Mouse (Mus musculus): Measurements from ENCODE around the gene Pnpla5.
"Not testable (repeated sequence)": the region's sequence is repeated elsewhere in the genome, so short reads cannot be mapped to it uniquely, and the experiment has no call there.

Gene Pnpla5

GRCm38 (mm10) chr15:84123075-84123474, at the start of gene Pnpla5:
TSS of gene Pnpla5 (minus strand) at chr15:84123175.
- DNase-seq (ENCODE audit: low spot score): no peak

DNA sequence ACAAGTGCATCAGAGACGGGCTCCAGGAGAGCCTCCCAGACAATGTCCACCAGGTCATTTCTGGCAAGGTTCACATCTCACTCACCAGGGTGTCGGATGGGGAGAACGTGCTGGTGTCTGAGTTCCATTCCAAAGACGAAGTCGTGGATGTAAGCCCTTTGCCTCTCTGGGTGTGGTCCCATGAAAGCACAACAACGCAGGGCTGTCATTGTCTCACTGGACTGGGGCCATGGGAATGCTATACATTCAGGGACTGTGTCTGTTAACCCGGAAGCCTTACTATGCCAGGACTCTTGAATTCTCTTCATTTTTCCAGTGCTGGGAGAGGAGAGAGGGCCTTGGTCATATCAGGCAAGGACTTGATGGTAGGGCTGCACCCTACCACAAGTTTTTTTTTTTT, 48.2 kb upstream of the Pnpla5 start:
- no peak for DNase-seq (ENCODE audit: low spot score)

DNA sequence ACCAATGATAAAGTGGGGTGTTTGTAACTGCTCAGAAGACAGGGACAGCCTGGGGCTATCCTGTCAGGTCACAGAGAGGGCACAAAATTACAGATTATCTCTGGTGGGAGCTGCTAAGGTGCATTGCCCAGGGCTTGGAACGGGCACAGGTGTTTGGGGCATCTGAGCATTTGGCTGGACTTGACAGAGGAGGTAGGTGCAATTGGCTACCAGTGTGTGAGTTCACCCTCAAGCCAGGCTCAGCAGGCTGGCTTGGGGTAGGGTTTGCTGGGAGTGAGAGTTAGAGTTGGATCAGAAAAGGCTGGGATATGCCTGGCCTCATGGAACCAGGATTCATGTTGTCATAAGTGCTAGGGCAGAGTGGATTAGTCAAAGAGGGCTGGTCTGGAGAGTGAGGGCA, 46.5 kb upstream of the Pnpla5 start:
- no peak for DNase-seq (ENCODE audit: low spot score)

DNA sequence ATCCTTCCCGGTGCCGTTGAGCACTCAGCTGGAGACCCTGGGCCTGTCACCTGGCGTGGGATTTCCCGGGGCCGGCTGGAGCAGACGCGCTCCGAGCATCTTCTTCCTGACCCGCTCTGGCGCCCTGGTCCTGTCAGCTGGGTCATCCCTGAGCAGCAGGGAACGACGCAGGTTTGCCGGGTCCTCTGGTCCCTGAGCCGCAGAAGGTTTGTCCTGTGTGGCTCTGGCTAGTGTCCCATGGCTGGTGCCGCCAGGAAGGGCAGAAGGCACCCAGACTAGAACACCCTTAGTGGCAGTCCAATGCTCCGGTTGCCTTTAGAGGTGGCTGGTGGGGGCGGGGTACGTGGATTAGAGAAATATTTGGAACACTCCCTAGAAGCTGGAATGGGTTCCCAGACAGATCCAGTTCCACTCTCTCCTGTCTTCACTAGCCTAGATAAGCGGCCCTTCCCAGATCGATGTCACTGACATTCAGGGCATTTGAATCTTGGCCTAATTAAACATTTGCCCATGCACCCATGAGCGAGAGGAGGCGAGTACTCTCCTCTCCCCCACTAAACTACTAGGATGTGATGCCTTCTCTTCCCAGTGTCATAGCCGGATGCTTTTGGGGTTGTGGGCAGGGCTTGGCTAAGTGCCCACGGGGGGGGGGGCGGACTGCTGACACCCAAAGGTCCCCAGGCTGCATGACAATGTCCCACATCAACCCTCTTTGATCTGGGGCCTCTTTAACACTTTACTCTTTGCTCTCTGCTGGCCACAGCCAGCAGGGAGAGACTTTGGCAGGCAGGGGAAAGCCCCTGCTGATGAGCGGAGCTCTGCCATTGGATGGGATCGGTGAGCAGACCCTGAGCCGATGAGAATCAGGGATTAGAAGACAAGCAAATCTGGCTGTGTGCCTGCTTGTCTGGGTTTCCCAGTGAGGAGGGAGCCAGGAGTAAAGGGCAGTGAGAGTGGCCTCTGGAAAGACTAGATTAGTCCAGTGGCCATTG, 45.5 kb upstream of the Pnpla5 start:
- no peak for DNase-seq (ENCODE audit: low spot score)

DNA sequence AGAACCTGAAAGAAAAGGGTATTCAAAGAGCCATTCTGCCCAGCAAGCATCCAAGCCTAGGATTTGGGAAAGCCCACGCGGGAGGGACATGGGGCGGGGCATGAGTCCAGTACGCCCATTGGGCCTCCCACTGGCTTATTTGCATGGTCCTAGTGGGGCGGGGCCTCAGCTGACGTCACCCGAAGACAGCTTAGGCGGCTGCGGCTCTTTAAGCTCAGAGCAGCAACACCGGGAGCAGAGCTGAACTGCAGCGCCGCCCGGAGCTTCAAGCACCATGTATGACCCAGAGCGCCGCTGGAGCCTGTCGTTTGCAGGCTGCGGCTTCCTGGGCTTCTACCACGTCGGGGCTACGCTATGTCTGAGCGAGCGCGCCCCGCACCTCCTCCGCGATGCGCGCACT, 44.6 kb upstream of the Pnpla5 start, which contains the start of gene Pnpla3:
Gene Pnpla3, plus strand, starts transcription at position 238 of the 400 bp plus-strand sequence.
- peak; percentile 86 for DNase-seq (ENCODE audit: low spot score)

DNA sequence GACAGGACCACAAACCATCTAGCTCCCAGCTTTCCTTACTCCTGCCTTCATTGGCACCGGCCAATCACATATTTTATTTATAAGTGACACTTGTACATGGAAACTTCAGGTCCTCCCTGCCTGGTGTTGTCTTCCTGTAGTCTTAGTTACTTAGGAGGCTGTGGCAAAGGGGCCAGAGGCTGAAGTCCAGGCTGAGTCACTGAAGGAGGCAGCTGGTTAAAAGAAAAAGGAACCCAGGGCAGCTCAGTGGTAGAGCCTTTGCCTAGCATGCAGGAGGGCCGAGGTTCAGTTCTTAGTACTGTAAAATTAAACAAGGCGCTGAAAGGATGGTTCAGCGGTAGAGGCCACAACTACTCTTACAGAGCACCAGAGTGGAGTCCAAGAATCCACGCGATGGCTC, 43.8 kb upstream of the Pnpla5 start:
- DNase-seq (ENCODE audit: low spot score): no peak

DNA sequence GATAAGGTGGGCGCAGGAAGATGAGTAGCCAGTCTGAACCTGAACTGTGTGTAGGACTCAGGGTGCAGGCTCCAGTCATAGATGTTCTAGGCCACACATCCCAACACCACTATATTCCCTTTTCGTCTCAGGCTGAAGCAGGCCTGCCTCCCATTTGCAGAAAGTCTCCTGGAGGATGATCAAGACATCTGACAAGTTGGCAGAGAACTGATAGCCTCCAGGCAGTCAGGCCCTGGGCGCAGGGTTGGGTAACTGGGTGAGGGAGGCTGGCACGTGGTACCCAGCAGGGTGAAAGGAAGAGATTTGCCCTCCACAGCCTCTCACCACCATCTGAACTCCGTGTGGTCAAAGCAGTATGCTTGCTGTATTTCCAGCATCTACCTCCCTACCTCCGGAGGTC, 38.9 kb upstream of the Pnpla5 start:
- no peak for DNase-seq (ENCODE audit: low spot score)

DNA sequence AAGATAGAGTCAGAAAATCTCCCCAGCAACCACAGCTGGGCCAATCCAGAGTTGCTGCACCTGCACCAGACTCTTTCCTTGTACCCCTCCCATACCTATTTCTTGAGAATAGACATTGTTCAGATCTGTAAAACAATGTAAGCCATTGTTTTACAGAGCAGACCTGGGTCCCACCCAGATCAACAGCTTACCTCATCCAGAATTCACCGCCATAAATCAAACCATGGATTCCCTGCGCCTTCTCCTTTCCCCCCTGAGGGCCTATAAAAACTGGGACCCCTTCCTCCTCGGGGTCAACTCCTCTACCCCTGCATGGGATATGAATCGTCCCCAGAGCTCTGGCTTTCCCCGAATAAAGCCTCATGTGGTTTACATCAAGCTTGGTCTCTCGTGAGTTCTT, 34.6 kb upstream of the Pnpla5 start:
- not testable (repeated sequence) for DNase-seq (ENCODE audit: low spot score)

DNA sequence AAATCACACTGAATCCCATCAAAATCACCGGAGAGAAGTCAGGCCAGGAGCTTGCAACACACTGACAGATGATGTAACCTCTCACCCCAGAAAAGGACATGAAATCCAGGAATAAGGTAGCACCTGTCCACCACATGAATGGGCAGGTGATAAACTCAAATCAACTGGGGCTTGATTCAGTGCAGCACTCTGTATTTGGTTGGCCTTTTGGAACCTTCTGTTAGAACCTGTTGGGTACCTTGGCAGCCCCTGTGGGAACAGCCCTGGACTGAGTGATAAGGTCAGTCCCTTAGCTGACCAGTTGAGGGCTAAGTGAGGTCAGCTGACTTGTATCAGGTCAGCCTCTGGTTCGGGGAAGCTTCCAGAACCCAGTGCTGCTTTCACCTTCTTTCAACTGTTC, 33.2 kb upstream of the Pnpla5 start:
- DNase-seq (ENCODE audit: low spot score): no peak

GRCm38 (mm10) chr15:84140929-84141328, 18.0 kb upstream of the Pnpla5 start:
- no peak for DNase-seq (ENCODE audit: low spot score)

DNA sequence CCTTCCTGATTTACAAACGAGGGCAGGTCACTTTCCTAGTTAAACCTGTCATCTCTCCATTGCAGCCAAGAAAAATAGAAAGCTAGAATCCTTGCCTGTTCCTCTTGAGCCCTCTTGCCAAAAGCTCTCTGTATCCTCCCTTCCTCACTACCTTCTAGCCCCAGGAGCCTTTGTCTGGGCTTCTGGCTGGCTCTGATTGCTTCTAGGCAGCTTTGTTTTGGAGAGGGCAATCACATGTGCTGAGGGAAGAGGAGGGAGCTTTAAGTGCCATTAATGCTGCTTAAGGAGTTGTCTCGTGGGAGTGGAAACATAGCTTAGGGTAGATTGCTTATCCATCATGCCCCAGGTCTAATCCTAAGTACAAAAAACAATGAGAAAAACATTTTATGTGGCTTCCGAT, 17.1 kb upstream of the Pnpla5 start:
- DNase-seq (ENCODE audit: low spot score): no peak

- DNase-seq (ENCODE audit: low spot score): no peak
Measured at GRCm38 (mm10) chr15:84139592-84140005, 16.6 kb upstream of the Pnpla5 start.

DNA sequence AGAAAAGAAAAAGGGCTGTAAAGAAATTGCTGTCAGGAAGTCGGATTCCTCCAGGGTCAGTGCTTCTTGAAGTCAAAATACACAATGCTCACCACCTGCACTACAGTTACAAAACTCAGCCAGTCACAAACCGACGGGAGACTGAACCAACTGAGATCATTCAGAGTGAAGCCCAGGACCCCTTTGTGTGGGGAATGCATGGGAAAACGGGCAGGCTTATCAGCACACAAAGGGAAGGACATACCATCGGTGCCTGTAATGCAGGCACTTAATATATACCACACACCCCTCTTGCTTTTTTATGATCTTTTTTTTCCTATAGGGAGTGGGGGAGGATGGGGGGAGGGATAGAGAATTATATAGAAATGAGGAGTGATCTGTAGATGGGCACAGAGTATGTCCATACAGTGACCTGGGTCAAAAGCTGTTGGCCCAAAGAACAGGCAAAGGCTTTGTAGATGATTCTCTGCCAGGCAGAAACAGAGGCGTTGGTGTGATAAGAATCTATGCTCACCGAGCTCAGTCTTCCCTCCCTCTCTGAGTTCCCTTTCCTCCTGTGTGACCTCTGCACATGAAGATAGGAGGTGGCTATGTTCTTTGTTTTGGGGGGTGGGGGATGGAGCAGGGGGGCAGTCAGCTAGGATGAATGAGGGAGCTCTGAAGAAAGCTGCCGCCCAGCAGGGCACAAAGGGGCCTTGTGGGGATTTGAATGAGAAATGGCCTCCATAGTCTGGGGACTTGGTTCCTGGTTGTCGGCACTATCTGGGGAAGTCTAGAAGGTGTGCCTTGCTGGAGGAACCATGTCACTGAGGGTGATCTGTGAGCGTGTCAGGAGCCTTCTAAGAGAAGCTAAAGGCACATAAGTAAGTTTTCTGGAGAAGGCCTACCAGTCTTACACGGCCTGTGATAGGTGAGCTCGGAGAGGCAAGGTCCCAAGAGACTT, 13.8 kb upstream of the Pnpla5 start:
- no peak for DNase-seq (ENCODE audit: low spot score)

DNA sequence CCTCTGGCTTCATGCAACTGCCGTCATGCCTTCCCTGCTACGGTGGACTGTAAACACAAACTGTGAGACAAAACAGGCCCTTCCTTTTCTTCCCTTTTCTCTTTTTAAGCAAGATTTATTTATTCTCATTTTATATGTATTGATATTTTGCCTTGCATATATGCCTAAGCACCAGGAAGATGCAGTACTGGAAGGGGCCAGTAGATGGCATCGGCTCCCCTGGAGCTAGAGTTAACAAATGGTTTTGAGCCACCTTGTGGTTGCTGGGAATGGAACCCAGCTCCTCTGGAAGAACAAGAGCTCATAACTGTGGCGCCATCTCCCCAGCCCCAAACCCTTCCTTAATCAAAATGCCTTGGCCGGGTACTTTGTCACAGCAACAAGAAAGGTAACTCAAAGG, 12.5 kb upstream of the Pnpla5 start:
- no peak for DNase-seq (ENCODE audit: low spot score)

- DNase-seq (ENCODE audit: low spot score): no peak
Measured at GRCm38 (mm10) chr15:84133440-84133839, 10.5 kb upstream of the Pnpla5 start.

GRCm38 (mm10) chr15:84131971-84132370, 9.0 kb upstream of the Pnpla5 start:
- no peak for DNase-seq (ENCODE audit: low spot score)

DNA sequence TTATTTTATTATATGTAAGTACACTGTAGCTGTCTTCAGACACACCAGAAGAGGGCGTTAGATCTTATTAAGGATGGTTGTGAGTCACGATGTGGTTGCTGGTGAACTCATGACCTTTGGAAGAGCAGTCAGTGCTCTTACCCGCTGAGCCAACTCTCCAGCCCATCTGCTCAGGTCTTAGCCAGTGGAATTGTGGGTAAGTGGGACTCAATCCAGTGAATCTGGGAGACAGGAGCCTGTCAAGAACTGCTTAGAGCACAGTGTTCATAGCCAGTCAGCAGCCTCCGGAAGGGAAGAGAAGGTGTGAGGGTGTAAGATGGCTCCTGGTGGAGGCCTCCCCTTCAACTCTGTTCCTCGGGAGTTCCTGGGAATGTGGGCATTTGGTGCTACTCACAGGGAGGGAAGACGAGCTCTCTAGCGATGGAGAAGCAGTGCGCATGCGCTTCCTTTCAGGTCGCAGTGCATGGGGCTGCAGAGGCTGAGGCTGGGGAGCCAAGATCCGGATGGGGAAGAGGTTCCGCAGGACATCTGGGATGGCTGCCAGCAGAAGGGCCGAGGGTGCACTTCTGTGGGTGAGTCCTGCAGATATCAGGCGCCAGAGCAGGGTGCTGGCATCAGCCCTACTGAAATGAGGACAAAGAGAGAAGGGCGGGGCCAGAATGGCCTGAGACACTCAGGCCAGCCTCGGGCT, 8.3 kb upstream of the Pnpla5 start:
- no peak for DNase-seq (ENCODE audit: low spot score)

GRCm38 (mm10) chr15:84126871-84127270, 3.9 kb upstream of the Pnpla5 start:
- no peak for DNase-seq (ENCODE audit: low spot score)

DNA sequence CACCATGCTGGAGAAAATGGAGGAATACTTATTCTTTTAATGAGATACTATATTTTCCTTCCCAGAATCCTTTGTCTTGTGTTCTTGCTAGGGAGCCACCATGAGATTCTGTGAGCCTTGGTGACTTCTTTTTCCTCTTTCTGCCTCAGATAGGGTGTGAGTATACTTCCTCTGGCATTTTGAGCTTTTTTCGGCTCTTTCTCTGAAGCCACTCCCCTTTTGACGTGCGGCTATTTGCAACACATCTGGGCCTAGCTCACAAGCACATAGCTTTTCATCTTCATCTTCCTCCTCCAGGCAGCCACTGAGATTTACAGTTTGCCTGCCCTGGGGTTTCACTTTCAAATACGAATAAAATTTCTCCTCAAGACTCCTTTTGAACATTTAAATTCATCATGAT, 3.5 kb upstream of the Pnpla5 start:
- DNase-seq (ENCODE audit: low spot score): no peak

DNA sequence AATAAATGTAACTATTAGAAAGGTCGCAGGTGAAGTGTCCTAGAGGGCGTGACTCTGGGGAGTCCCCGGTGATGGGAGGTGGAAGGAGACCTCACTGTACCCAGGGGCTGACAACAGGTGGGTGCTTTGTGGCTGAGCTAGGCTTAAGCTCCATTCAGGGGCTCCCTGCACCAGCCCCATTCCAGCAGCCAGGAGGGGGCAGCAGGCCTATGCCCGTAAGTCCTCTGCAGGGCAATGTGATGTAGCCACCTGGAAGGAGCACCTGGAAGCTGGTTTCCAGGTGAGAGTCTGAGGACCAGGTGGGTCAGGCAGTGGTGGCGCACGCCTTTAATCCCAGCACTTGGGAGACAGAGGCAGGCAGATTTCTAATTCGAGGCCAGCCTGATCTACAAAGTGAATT, 1.1 kb upstream of the Pnpla5 start:
- DNase-seq (ENCODE audit: low spot score): no peak

DNA sequence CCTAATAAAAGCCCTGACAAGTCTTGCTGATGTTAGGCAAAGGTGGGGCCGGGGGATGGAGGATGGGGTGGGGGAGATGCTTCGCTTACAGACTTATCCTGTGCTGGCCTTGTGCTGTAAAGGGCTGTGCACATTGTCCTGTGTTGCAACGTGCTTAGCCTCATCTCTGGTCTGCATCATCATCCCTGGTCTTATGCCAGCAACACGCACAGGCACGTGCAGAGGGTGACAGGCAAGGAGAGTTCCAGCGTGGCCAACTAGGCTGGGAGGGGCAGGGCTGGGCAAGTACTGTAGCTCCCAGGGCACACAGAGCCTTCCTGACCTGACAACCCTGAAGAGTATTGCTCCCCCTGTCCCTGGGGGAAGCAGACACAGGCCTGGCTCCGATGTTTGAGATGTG, 1.9 kb downstream of the Pnpla5 start:
- no peak for DNase-seq (ENCODE audit: low spot score)

DNA sequence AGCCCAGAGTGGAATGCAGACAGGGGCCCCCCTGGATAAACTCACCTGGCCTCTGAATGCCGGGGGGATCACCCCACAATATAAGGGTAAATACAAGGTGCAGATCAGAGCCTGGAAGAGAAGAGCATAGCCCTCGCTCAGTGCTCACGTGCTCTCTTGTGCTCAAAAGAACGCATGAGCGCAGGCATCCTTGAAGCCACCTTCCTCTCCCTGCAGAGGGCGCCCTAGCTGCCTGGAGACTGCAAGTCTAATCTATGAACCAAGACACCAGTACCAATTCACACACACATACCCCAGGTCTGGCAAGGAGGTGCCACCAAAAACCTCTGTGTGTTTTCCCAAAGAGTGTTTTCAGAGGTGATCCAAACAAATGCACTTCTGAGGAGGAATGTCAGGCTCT, 2.4 kb downstream of the Pnpla5 start:
- no peak for DNase-seq (ENCODE audit: low spot score)
